ENCODE assay signal across 8 mouse cellular contexts in the genomic region with DNA sequence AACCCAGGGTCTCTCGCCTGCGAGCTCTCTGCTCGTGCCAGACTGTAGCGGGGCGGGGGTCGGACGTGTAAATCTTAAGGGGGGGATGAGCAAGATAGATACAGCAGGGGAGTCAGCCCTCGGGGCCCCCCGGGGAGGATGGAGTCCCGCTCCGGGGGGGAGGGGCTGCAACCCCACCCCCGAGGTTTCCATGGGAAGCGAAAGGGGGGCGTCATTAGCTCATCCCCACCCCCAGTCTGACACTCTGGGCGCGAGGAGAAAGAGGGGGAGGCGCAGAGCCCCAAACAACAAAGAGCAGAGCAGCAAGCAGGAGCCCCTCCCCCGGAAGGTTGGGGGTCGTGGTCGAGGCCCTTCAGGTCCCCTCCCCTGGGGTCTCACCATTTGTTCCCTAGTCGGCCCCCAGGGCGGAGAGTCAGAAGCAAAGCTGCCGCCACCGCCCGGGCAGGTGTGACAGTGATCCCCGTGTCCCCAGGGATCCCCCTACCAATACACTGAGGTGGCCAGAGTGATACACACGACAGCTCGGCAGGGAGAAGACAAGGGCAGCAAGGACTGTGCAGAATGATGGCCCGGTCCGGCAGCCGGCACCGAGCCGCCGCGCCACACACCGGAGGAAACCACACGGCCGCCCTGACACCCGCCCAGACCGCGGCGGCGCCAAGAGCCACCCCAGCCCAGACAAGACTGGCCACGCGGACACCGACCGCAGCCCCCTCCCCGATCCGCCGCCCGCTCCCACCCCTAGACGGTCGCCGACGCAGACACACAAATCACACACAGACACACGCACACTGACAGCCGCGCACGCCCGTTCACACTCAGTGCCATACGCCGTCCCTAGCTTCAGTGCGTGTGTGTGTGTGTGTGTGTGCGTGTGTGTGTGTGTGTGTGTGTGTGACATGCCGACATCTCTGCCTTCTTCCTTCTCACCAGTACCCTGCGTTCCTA. TPM values are rescaled to one million over a fixed set of nuclear protein-coding genes. Genes with fewer than 3 reads are reported as not detected.
A peak's percentile ranks its signal among the peaks of the same experiment; 100 is the strongest.
DNase-seq lines count a peak whose midpoint lies in the region; ATAC-seq and TF ChIP-seq lines count a peak whose summit lies in the region.

No protein-coding gene starts in this region.

- H3K9me3 ChIP-seq in heart, embryonic 15.5 days (replicated peaks) = no peaks in the 10 kb centered on the region
- no peaks in the 10 kb centered on the region for H3K9me3 ChIP-seq in liver, embryonic 13.5 days (replicated peaks)

- H3K36me3 ChIP-seq in thymus, adult 2 months (ENCODE audit: control insufficient read depth, insufficient read depth, low read length) = no peaks in the 10 kb centered on the region
- H3K36me3 ChIP-seq in heart, embryonic 15.5 days = no peaks in the 10 kb centered on the region
- no peaks in the 10 kb centered on the region for H3K36me3 ChIP-seq in liver, embryonic 13.5 days

- no peak overlapping the region for H3K27ac ChIP-seq in thymus, adult 2 months (ENCODE audit: control insufficient read depth, insufficient read depth, low read length)
- H3K27ac ChIP-seq in heart, embryonic 15.5 days = no peak overlapping the region
- no peak overlapping the region for H3K27ac ChIP-seq in liver, embryonic 13.5 days

- H3K4me3 ChIP-seq in thymus, adult 2 months (ENCODE audit: control insufficient read depth, insufficient read depth, low read length) = 0 out of 2 replicates have a peak overlapping the region, but pooled peaks have one; percentile 29
- H3K4me3 ChIP-seq in heart, embryonic 15.5 days = peak overlapping the region; percentile 62
- peak overlapping the region; percentile 47 for H3K4me3 ChIP-seq in liver, embryonic 13.5 days (replicated peaks)

- WGBS in thymus, adult 2 months = 4% methylated on average over 65 of the region's 66 CpGs
- WGBS in heart, embryonic 15.5 days = under 1% methylated on average over 66 of the region's 66 CpGs
- WGBS in liver, embryonic 13.5 days (ENCODE audit: insufficient replicate concordance) = 3% methylated on average over 65 of the region's 66 CpGs

- H3K9ac ChIP-seq in heart, embryonic 15.5 days = peak overlapping the region; percentile 47
- H3K9ac ChIP-seq in liver, embryonic 13.5 days = no peak overlapping the region

- ATAC-seq in frontal cortex, adult (ENCODE audit: low TSS enrichment) = no peak
- ATAC-seq in heart, embryonic 15.5 days (replicated peaks; ENCODE audit: insufficient number of reproducible peaks, insufficient read depth, low FRiP score, low read depth) = no peak
- no peak for ATAC-seq in liver, embryonic 13.5 days (ENCODE audit: low read depth)
- no peak for ATAC-seq in activated CD4-positive, CD25-positive, alpha-beta regulatory T cell, adult 4 months

- peak overlapping the region; percentile 98 for H3K4me2 ChIP-seq in heart, embryonic 15.5 days
- peak overlapping the region; percentile 66 for H3K4me2 ChIP-seq in liver, embryonic 13.5 days

- peaks cover 40% of the 10 kb centered on the region for H3K4me1 ChIP-seq in thymus, adult 2 months (replicated peaks; ENCODE audit: control insufficient read depth, insufficient read depth, low read length)
- H3K4me1 ChIP-seq in heart, embryonic 15.5 days (replicated peaks) = peaks cover 51% of the 10 kb centered on the region
- H3K4me1 ChIP-seq in liver, embryonic 13.5 days (replicated peaks) = peaks cover 44% of the 10 kb centered on the region

- no peak for TF ChIP-seq CTCF in thymus, adult 2 months (IDR thresholded peaks at IDR 0.05; ENCODE audit: borderline replicate concordance, control insufficient read depth, extremely low read depth, insufficient read depth, low read length, poor library complexity)

- peak; percentile 56 to 65 for DNase-seq in frontal cortex, postnatal 10 days (ENCODE audit: low spot score in 2 of 2)
- no peak for DNase-seq in thymus, adult 2 months
- no peak for DNase-seq in thymus, postnatal 10 days (ENCODE audit: low spot score in 2 of 2)
- no peak for DNase-seq in liver, embryonic 13.5 days
- peak; percentile 61 for DNase-seq in right cerebral cortex, postnatal 14 days

- no peak for TF ChIP-seq POLR2A in thymus, adult 2 months (IDR thresholded peaks at IDR 0.05; ENCODE audit: control insufficient read depth, extremely low read depth, insufficient read depth, low read length, poor library complexity)

- peaks cover 48% of the 10 kb centered on the region for H3K27me3 ChIP-seq in thymus, adult 2 months (ENCODE audit: control insufficient read depth, insufficient read depth, low read length)
- peaks cover 75% of the 10 kb centered on the region for H3K27me3 ChIP-seq in heart, embryonic 15.5 days
- peaks cover 96% of the 10 kb centered on the region for H3K27me3 ChIP-seq in liver, embryonic 13.5 days

RNA-seq across cellular contexts. Expression of a gene that starts 1.3 kb away (rescaled TPM):
- 3.7 and 4.2 TPM in 2 replicates for polyA plus RNA-seq in thymus, adult 2 months (2012; rRNA removed)
- 0.73 and 2.7 TPM in 2 replicates for polyA plus RNA-seq in heart, embryonic 15.5 days (2015; fragmentation: Nextera tagmentation; extraction: Ambion mirVana)
- polyA plus RNA-seq in liver, embryonic 13.5 days (2015; fragmentation: Nextera tagmentation; extraction: Ambion mirVana) = 0.32 and 0.41 TPM in 2 replicates
- polyA plus RNA-seq in activated CD4-positive, CD25-positive, alpha-beta regulatory T cell, adult 4 months (2017; shearing (Covaris generic)) = not detected

RNA-seq across cellular contexts. Expression of a gene that starts 16.4 kb away (rescaled TPM):
- 12.5 TPM in 2 replicates for polyA plus RNA-seq in thymus, adult 2 months (2012; rRNA removed)
- polyA plus RNA-seq in heart, embryonic 15.5 days (2015; fragmentation: Nextera tagmentation; extraction: Ambion mirVana) = 6.0 and 8.1 TPM in 2 replicates
- polyA plus RNA-seq in liver, embryonic 13.5 days (2015; fragmentation: Nextera tagmentation; extraction: Ambion mirVana) = 1.0 and 1.2 TPM in 2 replicates
- under 1 TPM; 0.28 to 0.50 TPM for polyA plus RNA-seq in activated CD4-positive, CD25-positive, alpha-beta regulatory T cell, adult 4 months (2017; shearing (Covaris generic))

RNA-seq across cellular contexts. Expression of a gene that starts 28.3 kb away (rescaled TPM):
- 38.7 and 49.6 TPM in 2 replicates for polyA plus RNA-seq in thymus, adult 2 months (2012; rRNA removed)
- 59.8 and 71.2 TPM in 2 replicates for polyA plus RNA-seq in heart, embryonic 15.5 days (2015; fragmentation: Nextera tagmentation; extraction: Ambion mirVana)
- 9.5 and 9.6 TPM in 2 replicates for polyA plus RNA-seq in liver, embryonic 13.5 days (2015; fragmentation: Nextera tagmentation; extraction: Ambion mirVana)
- 10 to 100 TPM in 1 of 2 experiments, 1 to 10 TPM in 1; 7.7 to 12.7 TPM for polyA plus RNA-seq in activated CD4-positive, CD25-positive, alpha-beta regulatory T cell, adult 4 months (2017; shearing (Covaris generic))

RNA-seq across cellular contexts. Expression of a gene that starts 40.3 kb away (rescaled TPM):
- polyA plus RNA-seq in thymus, adult 2 months (2012; rRNA removed) = 0.36 and 0.50 TPM in 2 replicates
- polyA plus RNA-seq in heart, embryonic 15.5 days (2015; fragmentation: Nextera tagmentation; extraction: Ambion mirVana) = not detected in 2 replicates
- 0.07 and 0.08 TPM in 2 replicates for polyA plus RNA-seq in liver, embryonic 13.5 days (2015; fragmentation: Nextera tagmentation; extraction: Ambion mirVana)
- polyA plus RNA-seq in activated CD4-positive, CD25-positive, alpha-beta regulatory T cell, adult 4 months (2017; shearing (Covaris generic)) = under 1 TPM in 1 of 2 experiments, not detected in 1; 0.15 TPM

RNA-seq across cellular contexts. Expression of a gene that starts 40.5 kb away (rescaled TPM):
- 6.3 and 9.7 TPM in 2 replicates for polyA plus RNA-seq in thymus, adult 2 months (2012; rRNA removed)
- polyA plus RNA-seq in heart, embryonic 15.5 days (2015; fragmentation: Nextera tagmentation; extraction: Ambion mirVana) = 35.0 and 39.9 TPM in 2 replicates
- 4.3 and 4.6 TPM in 2 replicates for polyA plus RNA-seq in liver, embryonic 13.5 days (2015; fragmentation: Nextera tagmentation; extraction: Ambion mirVana)
- not detected for polyA plus RNA-seq in activated CD4-positive, CD25-positive, alpha-beta regulatory T cell, adult 4 months (2017; shearing (Covaris generic))

Comparison
In these comparisons a context has a peak if more than half of its experiments do, and no peak if none do; other contexts are left out.
1. DNase-seq: peak in frontal cortex, postnatal 10 days (2 of 2) and right cerebral cortex, postnatal 14 days (single experiment); none in thymus, adult 2 months (single experiment), thymus, postnatal 10 days (0 of 2) and liver, embryonic 13.5 days (single experiment).
2. Peak in every context shown above with its lines, with median percentiles within 50 percentile points of each other: H3K4me3 ChIP-seq.